Mouse (Mus musculus) stomach, postnatal 0 days (tissue): Measurements from ENCODE around the gene Epc2.

Experiments
- CTCF ChIP-seq: IDR thresholded peaks from 2 replicates; pipeline ENCODE4 v1.5.1; 2016; ENCODE audit warnings: antibody characterized with exemption, low read depth, mild to moderate bottlenecking, moderate library complexity
- EP300 ChIP-seq: optimal IDR thresholded peaks from 2 replicates; pipeline ENCODE3; 2016; ENCODE audit warnings: antibody characterized with exemption

DNA sequence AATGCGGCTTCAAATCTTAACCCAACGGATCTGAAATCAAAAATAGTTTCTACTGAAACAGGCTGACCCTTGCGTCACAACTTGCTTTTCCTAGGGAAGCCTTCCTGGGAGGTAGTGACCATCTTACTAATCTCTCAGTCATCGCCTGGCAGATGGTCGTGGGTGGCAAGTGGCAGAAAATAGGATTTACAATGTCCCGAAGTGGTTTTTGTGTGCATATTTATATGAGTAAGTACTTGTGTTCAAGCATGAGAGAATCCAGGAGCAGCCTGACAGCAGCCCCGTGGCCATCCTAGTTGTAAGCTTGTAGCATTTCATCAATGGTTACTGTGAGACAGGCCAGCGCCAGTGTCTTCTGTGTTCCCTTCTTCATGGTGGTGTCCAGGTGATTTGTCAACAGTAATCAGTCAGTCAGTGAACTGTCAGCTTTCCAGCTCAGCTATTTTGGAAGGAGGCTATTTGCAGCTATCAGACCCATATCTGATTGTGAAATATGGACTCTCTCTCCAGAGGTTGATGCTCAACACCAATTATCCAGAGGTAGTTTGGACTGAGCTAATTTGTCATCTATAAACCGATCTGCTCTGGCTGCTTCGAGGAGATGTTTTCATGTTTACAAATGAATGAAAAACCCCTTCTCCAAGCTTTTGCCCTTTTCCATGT is 111.5 kb downstream of the Epc2 start:
- TF ChIP-seq CTCF (no peak), EP300 (no peak)
